Mouse (Mus musculus): ENCODE measurements at regions not wholly inside any gene's neighbourhood (a gene's known extent, or its start where the extent isn't known, plus 50 kb on each side); places are given as distances from the start of the nearest gene placed in this dataset.

DNA sequence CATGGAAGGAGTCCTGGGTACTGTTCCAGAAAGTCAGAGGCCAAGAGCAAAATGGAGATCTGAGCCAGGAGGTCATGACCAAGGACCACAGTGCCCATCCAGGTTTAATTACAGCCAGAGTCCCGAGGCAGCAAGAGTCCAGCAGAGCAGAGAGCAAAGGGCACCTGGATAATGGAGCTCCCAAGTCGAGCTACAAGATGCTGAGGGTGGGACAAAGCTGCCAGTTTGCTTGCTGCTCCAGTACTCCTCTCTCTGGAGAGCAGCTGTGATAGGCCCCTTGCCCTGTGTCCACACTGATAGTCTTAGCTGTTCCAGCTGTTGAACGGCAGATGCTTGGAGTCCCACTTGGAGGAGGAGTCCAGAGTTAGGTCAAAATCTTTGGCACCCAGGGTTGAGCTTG, 201.0 kb downstream of the Cdh26 start:
- TF ChIP-seq POLR2A (IDR thresholded peaks at IDR 0.05; ENCODE audit: insufficient read depth, low read depth, low read length) (no peak), CTCF (IDR thresholded peaks at IDR 0.05; ENCODE audit: insufficient read depth, low read depth, low read length) (no peak)
